Comparison of ENCODE assay signal across 16 mouse cellular contexts in the genomic region with DNA sequence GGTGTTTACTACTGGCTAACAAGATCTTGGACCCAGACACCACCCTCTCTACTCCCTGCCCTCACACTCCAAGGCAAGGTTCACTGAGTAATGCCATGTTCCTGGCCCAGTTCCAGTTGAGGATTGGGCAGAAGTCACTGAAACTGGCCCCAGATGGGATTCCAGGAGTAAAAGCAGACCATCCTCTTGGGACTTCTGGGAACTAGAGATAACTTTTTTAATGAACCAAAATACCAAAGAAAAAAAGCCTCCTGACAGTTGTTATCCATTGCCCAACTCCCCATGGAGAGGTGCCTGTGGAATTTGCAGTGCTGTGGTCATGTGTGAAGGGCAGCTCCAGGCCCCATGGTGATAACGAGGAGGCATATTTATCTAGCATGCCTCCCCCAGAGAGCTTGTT.
DNase-seq lines count a peak whose midpoint lies in the region; ATAC-seq and TF ChIP-seq lines count a peak whose summit lies in the region.
"Had no signal": no experiment of that assay in that cellular context is flagged by ENCODE, and none has a peak within 500 bp of the region (broad histone marks: within the 10 kb centered on the region; RNA-seq: fewer than 3 reads in every experiment).

No protein-coding gene starts in this region.

- no peak for ATAC-seq in kidney, embryonic 14.5 days (ENCODE audit: low FRiP score, low TSS enrichment)
- ATAC-seq in heart, embryonic 15.5 days (replicated peaks; ENCODE audit: insufficient number of reproducible peaks, insufficient read depth, low FRiP score, low read depth) = peak; percentile 39; the same call in 1 of the 2 replicates

- no peaks in the 10 kb centered on the region for H3K27me3 ChIP-seq in kidney, adult 2 months (replicated peaks; ENCODE audit: control insufficient read depth, insufficient read depth, low read length)
- H3K27me3 ChIP-seq in kidney, embryonic 14.5 days (ENCODE audit: control insufficient read depth, insufficient read depth, low read length) = no peaks in the 10 kb centered on the region
- H3K27me3 ChIP-seq in heart, embryonic 15.5 days = no peaks in the 10 kb centered on the region
- H3K27me3 ChIP-seq: embryonic facial prominence, embryonic 15.5 days; midbrain, embryonic 12.5 days; neural tube, embryonic 13.5 days had no signal

- DNase-seq in kidney, adult 2 months = peak; percentile 92
- DNase-seq in adrenal gland, postnatal 14 days = peak; percentile 54
- DNase-seq in ovary, postnatal 14 days (ENCODE audit: low spot score) = peak; percentile 22
- DNase-seq in cerebellum, postnatal 14 days = no peak
- no peak for DNase-seq in layer of hippocampus, adult 9-10 months (ENCODE audit: low spot score)
- no peak for DNase-seq in layer of hippocampus, postnatal 25 days (ENCODE audit: extremely low spot score in 1 of 2, low spot score in 1 of 2)
- DNase-seq: gastrocnemius, postnatal 36 days; layer of hippocampus, postnatal 36 days; lung, embryonic 14.5 days; thymus, postnatal 25 days had no signal

- H3K27ac ChIP-seq in kidney, adult 2 months (ENCODE audit: insufficient read depth, low read depth, low read length) = no peak overlapping the region
- no peak overlapping the region for H3K27ac ChIP-seq in kidney, embryonic 14.5 days (ENCODE audit: low read depth, low read length)
- H3K27ac ChIP-seq in heart, embryonic 15.5 days = peak overlapping the region; percentile 58
- H3K27ac ChIP-seq: embryonic facial prominence, embryonic 15.5 days; limb, embryonic 12.5 days; midbrain, embryonic 12.5 days; neural tube, embryonic 13.5 days had no signal

- no peak overlapping the region for H3K9ac ChIP-seq in kidney, embryonic 14.5 days (ENCODE audit: low read depth, low read length)
- H3K9ac ChIP-seq in heart, embryonic 15.5 days = no peak overlapping the region
- H3K9ac ChIP-seq: embryonic facial prominence, embryonic 15.5 days; limb, embryonic 12.5 days; lung, embryonic 14.5 days; midbrain, embryonic 12.5 days; neural tube, embryonic 13.5 days had no signal

- no peak overlapping the region for H3K4me3 ChIP-seq in kidney, adult 2 months (ENCODE audit: insufficient read depth, low read depth, low read length)
- H3K4me3 ChIP-seq in kidney, embryonic 14.5 days (ENCODE audit: low read length) = no peak overlapping the region
- H3K4me3 ChIP-seq in heart, embryonic 15.5 days = no peak overlapping the region
- H3K4me3 ChIP-seq: embryonic facial prominence, embryonic 15.5 days; limb, embryonic 12.5 days; midbrain, embryonic 12.5 days; neural tube, embryonic 13.5 days had no signal

- WGBS in kidney, adult 2 months = 50% methylated on average over 1 of the region's 1 CpGs
- WGBS in kidney, embryonic 14.5 days = 35% methylated on average over 1 of the region's 1 CpGs
- WGBS in heart, embryonic 15.5 days = 19% methylated on average over 1 of the region's 1 CpGs

- TF ChIP-seq CTCF in kidney, adult 2 months (conservative IDR thresholded peaks at IDR 0.05; ENCODE audit: insufficient read depth, insufficient read length, low read depth, low read length) = no peak

- no peak overlapping the region for H3K4me2 ChIP-seq in kidney, embryonic 14.5 days (replicated peaks; ENCODE audit: low read depth, low read length)
- no peak overlapping the region for H3K4me2 ChIP-seq in heart, embryonic 15.5 days
- H3K4me2 ChIP-seq: embryonic facial prominence, embryonic 15.5 days; limb, embryonic 12.5 days; lung, embryonic 14.5 days; midbrain, embryonic 12.5 days; neural tube, embryonic 13.5 days had no signal

- H3K36me3 ChIP-seq in kidney, adult 2 months (ENCODE audit: control insufficient read depth, insufficient read depth, low read length) = no peaks in the 10 kb centered on the region
- H3K36me3 ChIP-seq in kidney, embryonic 14.5 days (ENCODE audit: control insufficient read depth, insufficient read depth, low read length) = no peaks in the 10 kb centered on the region
- H3K36me3 ChIP-seq in heart, embryonic 15.5 days = no peaks in the 10 kb centered on the region
- H3K36me3 ChIP-seq: embryonic facial prominence, embryonic 15.5 days; limb, embryonic 12.5 days; midbrain, embryonic 12.5 days; neural tube, embryonic 13.5 days had no signal

- H3K4me1 ChIP-seq in kidney, adult 2 months (ENCODE audit: control insufficient read depth, insufficient read depth, low read length) = peaks cover 13% of the 10 kb centered on the region; the same call in 1 of the 2 replicates
- no peaks in the 10 kb centered on the region for H3K4me1 ChIP-seq in kidney, embryonic 14.5 days (ENCODE audit: control insufficient read depth, insufficient read depth, low read length)
- H3K4me1 ChIP-seq in heart, embryonic 15.5 days (replicated peaks) = peaks cover 34% of the 10 kb centered on the region
- H3K4me1 ChIP-seq: embryonic facial prominence, embryonic 15.5 days; midbrain, embryonic 12.5 days had no signal

- no peak for TF ChIP-seq POLR2A in kidney, adult 2 months (IDR thresholded peaks at IDR 0.05; ENCODE audit: low read depth, low read length)

- H3K9me3 ChIP-seq in kidney, embryonic 14.5 days (ENCODE audit: control insufficient read depth, low read length) = no peaks in the 10 kb centered on the region
- H3K9me3 ChIP-seq in heart, embryonic 15.5 days (replicated peaks) = no peaks in the 10 kb centered on the region
- H3K9me3 ChIP-seq: embryonic facial prominence, embryonic 15.5 days; limb, embryonic 12.5 days; midbrain, embryonic 12.5 days; neural tube, embryonic 13.5 days had no signal

Comparison
In these comparisons a context has a peak if more than half of its experiments do, and no peak if none do; other contexts are left out.
1. DNase-seq: peak in kidney, adult 2 months (single experiment), adrenal gland, postnatal 14 days (single experiment) and ovary, postnatal 14 days (single experiment); none in cerebellum, postnatal 14 days (0 of 2), layer of hippocampus, adult 9-10 months (single experiment) and layer of hippocampus, postnatal 25 days (0 of 2).